Mouse (Mus musculus): Measurements from ENCODE around the gene Stam2. TPM values are rescaled to one million over a fixed set of nuclear protein-coding genes. Genes with fewer than 3 reads are reported as not detected.

The Stam2 gene
- polyA plus RNA-seq, 1 experiment from 2014 or later: 9.9 TPM

- H3K4me1 ChIP-seq (ENCODE audit: insufficient read depth): peaks cover 7% of the 10 kb centered on the region; the same call in 1 of the 2 replicates
- no peak for TF ChIP-seq EP300 (IDR thresholded peaks at IDR 0.05; ENCODE audit: low read depth)
- TF ChIP-seq CTCF (IDR thresholded peaks at IDR 0.05; ENCODE audit: low read depth): no peak
- ATAC-seq: peak; percentile 35; the same call in 1 of the 2 replicates
- H3K4me2 ChIP-seq (ENCODE audit: low read depth, low read length): peak overlapping the region; percentile 84
- H3K36me3 ChIP-seq (replicated peaks; ENCODE audit: insufficient read depth, low read length): no peaks in the 10 kb centered on the region
- DNase-seq: peak; percentile 16
- H3K27me3 ChIP-seq (ENCODE audit: insufficient read depth, low read length): peaks cover 26% of the 10 kb centered on the region
- H3K9ac ChIP-seq (replicated peaks): no peak overlapping the region
- H3K9me3 ChIP-seq (ENCODE audit: low read length): no peaks in the 10 kb centered on the region
- no peak overlapping the region for H3K27ac ChIP-seq (ENCODE audit: low read depth)
- under 1% methylated on average over 30 of the region's 42 CpGs for WGBS (ENCODE audit: insufficient replicate concordance)
- H3K4me3 ChIP-seq (ENCODE audit: low read depth, low read length): peak overlapping the region; percentile 60
Observed at GRCm38 (mm10) chr2:52675278-52675987, 66.6 kb downstream of the Stam2 start.

GRCm38 (mm10) chr2:52674886-52675277 is 67.2 kb downstream of the Stam2 start:
- WGBS (ENCODE audit: insufficient replicate concordance): 1% methylated on average over 19 of the region's 19 CpGs
- Histone ChIP-seq H3K4me2 (ENCODE audit: low read depth, low read length) (peak overlapping the region; percentile 84), H3K36me3 (replicated peaks; ENCODE audit: insufficient read depth, low read length) (no peaks in the 10 kb centered on the region), H3K9ac (replicated peaks) (no peak overlapping the region), H3K27ac (ENCODE audit: low read depth) (no peak overlapping the region), H3K4me1 (ENCODE audit: insufficient read depth) (peaks cover 7% of the 10 kb centered on the region; the same call in 1 of the 2 replicates), H3K9me3 (ENCODE audit: low read length) (no peaks in the 10 kb centered on the region), H3K4me3 (ENCODE audit: low read depth, low read length) (peak overlapping the region; percentile 60; the same call in 1 of the 2 replicates), H3K27me3 (ENCODE audit: insufficient read depth, low read length) (peaks cover 26% of the 10 kb centered on the region)
- DNase-seq (no peak), ATAC-seq (no peak)
- no peak for TF ChIP-seq EP300 (IDR thresholded peaks at IDR 0.05; ENCODE audit: low read depth)
- TF ChIP-seq CTCF (IDR thresholded peaks at IDR 0.05; ENCODE audit: low read depth): no peak

- Histone ChIP-seq H3K4me1 (ENCODE audit: insufficient read depth) (peaks cover 7% of the 10 kb centered on the region; the same call in 1 of the 2 replicates), H3K4me3 (ENCODE audit: low read depth, low read length) (no peak overlapping the region), H3K27me3 (ENCODE audit: insufficient read depth, low read length) (peaks cover 26% of the 10 kb centered on the region), H3K4me2 (ENCODE audit: low read depth, low read length) (no peak overlapping the region), H3K27ac (ENCODE audit: low read depth) (no peak overlapping the region), H3K9me3 (ENCODE audit: low read length) (no peaks in the 10 kb centered on the region), H3K36me3 (replicated peaks; ENCODE audit: insufficient read depth, low read length) (no peaks in the 10 kb centered on the region), H3K9ac (replicated peaks) (no peak overlapping the region)
- DNase-seq (no peak), ATAC-seq (no peak)
- 37% methylated on average over 1 of the region's 1 CpGs for WGBS (ENCODE audit: insufficient replicate concordance)
- TF ChIP-seq EP300 (IDR thresholded peaks at IDR 0.05; ENCODE audit: low read depth) (no peak), CTCF (IDR thresholded peaks at IDR 0.05; ENCODE audit: low read depth) (no peak)
Observed at GRCm38 (mm10) chr2:52673172-52673571, 68.9 kb downstream of the Stam2 start.

GRCm38 (mm10) chr2:52670733-52671132 is 71.3 kb downstream of the Stam2 start:
- DNase-seq (no peak), ATAC-seq (no peak)
- Histone ChIP-seq H3K4me2 (ENCODE audit: low read depth, low read length) (no peak overlapping the region), H3K9me3 (ENCODE audit: low read length) (no peaks in the 10 kb centered on the region), H3K36me3 (replicated peaks; ENCODE audit: insufficient read depth, low read length) (no peaks in the 10 kb centered on the region), H3K9ac (replicated peaks) (no peak overlapping the region), H3K27me3 (ENCODE audit: insufficient read depth, low read length) (peaks cover 18% of the 10 kb centered on the region), H3K4me1 (ENCODE audit: insufficient read depth) (peaks cover 6% of the 10 kb centered on the region; the same call in 1 of the 2 replicates), H3K4me3 (ENCODE audit: low read depth, low read length) (no peak overlapping the region), H3K27ac (ENCODE audit: low read depth) (no peak overlapping the region)
- TF ChIP-seq CTCF (IDR thresholded peaks at IDR 0.05; ENCODE audit: low read depth) (no peak), EP300 (IDR thresholded peaks at IDR 0.05; ENCODE audit: low read depth) (no peak)
- 83% methylated on average over 5 of the region's 5 CpGs for WGBS (ENCODE audit: insufficient replicate concordance)

GRCm38 (mm10) chr2:52668480-52668879 is 73.6 kb downstream of the Stam2 start:
- no peak for TF ChIP-seq EP300 (IDR thresholded peaks at IDR 0.05; ENCODE audit: low read depth)
- TF ChIP-seq CTCF (IDR thresholded peaks at IDR 0.05; ENCODE audit: low read depth): no peak
- no peak for ATAC-seq
- Histone ChIP-seq H3K9me3 (ENCODE audit: low read length) (no peaks in the 10 kb centered on the region), H3K9ac (replicated peaks) (no peak overlapping the region), H3K27ac (ENCODE audit: low read depth) (no peak overlapping the region), H3K4me1 (ENCODE audit: insufficient read depth) (no peaks in the 10 kb centered on the region), H3K4me3 (ENCODE audit: low read depth, low read length) (no peak overlapping the region), H3K4me2 (ENCODE audit: low read depth, low read length) (no peak overlapping the region), H3K36me3 (replicated peaks; ENCODE audit: insufficient read depth, low read length) (no peaks in the 10 kb centered on the region), H3K27me3 (ENCODE audit: insufficient read depth, low read length) (no peaks in the 10 kb centered on the region)
- no peak for DNase-seq
- WGBS (ENCODE audit: insufficient replicate concordance): 76% methylated on average over 6 of the region's 6 CpGs

GRCm38 (mm10) chr2:52656722-52657121 is 85.4 kb downstream of the Stam2 start:
- Histone ChIP-seq H3K27me3 (ENCODE audit: insufficient read depth, low read length) (no peaks in the 10 kb centered on the region), H3K27ac (ENCODE audit: low read depth) (no peak overlapping the region), H3K9ac (replicated peaks) (no peak overlapping the region), H3K4me1 (ENCODE audit: insufficient read depth) (no peaks in the 10 kb centered on the region), H3K9me3 (ENCODE audit: low read length) (no peaks in the 10 kb centered on the region), H3K4me3 (ENCODE audit: low read depth, low read length) (no peak overlapping the region), H3K4me2 (ENCODE audit: low read depth, low read length) (no peak overlapping the region), H3K36me3 (replicated peaks; ENCODE audit: insufficient read depth, low read length) (no peaks in the 10 kb centered on the region)
- no peak for TF ChIP-seq EP300 (IDR thresholded peaks at IDR 0.05; ENCODE audit: low read depth)
- TF ChIP-seq CTCF (IDR thresholded peaks at IDR 0.05; ENCODE audit: low read depth): no peak
- no peak for DNase-seq
- 82% methylated on average over 5 of the region's 5 CpGs for WGBS (ENCODE audit: insufficient replicate concordance)
- no peak for ATAC-seq

Data from liver, postnatal 0 days (tissue).